Mouse (Mus musculus) megakaryocyte, embryonic 14.5 days (primary cell): ENCODE measurements around the gene Cplx1.

Source experiments
- FLI1 ChIP-seq: IDR thresholded peaks from 2 replicates; pipeline ENCODE4 v1.6.1; 2012; ENCODE audit warnings: low read length, inconsistent platforms, mixed read lengths
- GATA1 ChIP-seq: IDR thresholded peaks from 3 replicates; pipeline ENCODE4 v1.6.1; 2012; ENCODE audit warnings: mixed read lengths, low read length, inconsistent platforms, borderline replicate concordance

DNA sequence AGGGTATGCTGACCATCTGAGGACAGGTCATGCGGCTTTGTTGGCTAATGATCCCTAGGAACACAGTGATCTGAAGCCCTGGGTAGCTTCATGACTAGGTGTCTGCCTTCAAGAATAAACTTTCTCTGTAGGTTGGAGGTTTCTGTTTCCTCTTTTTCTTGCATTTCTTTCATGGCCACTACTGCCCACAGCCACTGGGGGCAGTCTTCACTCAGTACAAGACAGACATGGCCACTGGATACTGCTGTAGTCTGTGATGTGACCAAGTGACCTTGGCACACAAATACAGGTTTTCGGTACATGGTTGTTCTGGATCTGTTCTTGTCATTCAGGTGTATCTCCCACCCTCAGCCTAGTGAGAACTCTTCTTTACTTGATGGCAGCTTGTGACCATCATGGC is 64.6 kb downstream of the Cplx1 start:
- TF ChIP-seq GATA1 (no peak), FLI1 (no peak)
